Mouse (Mus musculus) forebrain, embryonic 16.5 days (tissue): ENCODE results near the gene Nhp2. TPM values are rescaled to one million over a fixed set of nuclear protein-coding genes. Genes with fewer than 3 reads are reported as not detected.
"Not testable (repeated sequence)": the region's sequence is repeated elsewhere in the genome, so short reads cannot be mapped to it uniquely, and the experiment has no call there.

ENCODE experiments used
- ATAC-seq: fragments of 200-750 bp; cut with Nextera tagmentation; 2 replicates; pipeline ENCODE4 v1.8.0; 2017; ENCODE audit warnings: mild to moderate bottlenecking, moderate library complexity
- H3K27ac ChIP-seq: fragments of 300-500 bp; sonication (generic); 2 replicates; pipeline ENCODE4 v1.5.1; 2014; ENCODE audit warnings: low read length, control low read depth
- H3K27me3 ChIP-seq: fragments of 300-500 bp; sonication (generic); replicated peaks from 2 replicates; pipeline ENCODE4 v1.6.1; 2014; ENCODE audit warnings: low read length; ENCODE audit not compliant: control insufficient read depth, insufficient read depth
- H3K36me3 ChIP-seq: fragments of 300-500 bp; sonication (generic); 2 replicates; pipeline ENCODE4 v1.6.1; 2014; ENCODE audit not compliant: control insufficient read depth, insufficient read depth
- H3K4me1 ChIP-seq: fragments of 300-500 bp; sonication (generic); replicated peaks from 2 replicates; pipeline ENCODE4 v1.6.1; 2014; ENCODE audit warnings: low read length; ENCODE audit not compliant: control insufficient read depth, insufficient read depth
- H3K4me2 ChIP-seq: fragments of 300-500 bp; sonication (generic); 2 replicates; pipeline ENCODE4 v1.6.1; 2014; ENCODE audit warnings: mild to moderate bottlenecking, low read length, control low read depth
- H3K4me3 ChIP-seq: fragments of 300-500 bp; sonication (generic); replicated peaks from 2 replicates; pipeline ENCODE4 v1.5.1; 2014; ENCODE audit warnings: mild to moderate bottlenecking, low read length, control low read depth
- H3K9ac ChIP-seq: fragments of 300-500 bp; sonication (generic); replicated peaks from 2 replicates; pipeline ENCODE4 v1.6.1; 2014; ENCODE audit warnings: low read depth, low read length, control low read depth
- H3K9me3 ChIP-seq: fragments of 300-500 bp; sonication (generic); 2 replicates; pipeline ENCODE4 v1.6.1; 2016; ENCODE audit warnings: low read length; ENCODE audit not compliant: control insufficient read depth
- WGBS: fragments of 180-500 bp; shearing (Covaris S2); extraction: QIAGEN DNeasy Blood & Tissue Kit; methylation state at CpG from one replicate; pipeline ENCODE4 v1.1.7; 2014; 5-methylcytosine and 5-hydroxymethylcytosine counted together
- polyA plus RNA-seq: library from polyadenylated mRNA; unstranded; fragments of >200 nt; fragmentation: Nextera tagmentation; extraction: Ambion mirVana; gene quantifications from 2 replicates; pipeline ENCODE4 v1.2.1, GENCODE M21; 2015

Nhp2 gene
- polyA plus RNA-seq, 1 experiment from 2014 or later = 97.9 TPM

DNA sequence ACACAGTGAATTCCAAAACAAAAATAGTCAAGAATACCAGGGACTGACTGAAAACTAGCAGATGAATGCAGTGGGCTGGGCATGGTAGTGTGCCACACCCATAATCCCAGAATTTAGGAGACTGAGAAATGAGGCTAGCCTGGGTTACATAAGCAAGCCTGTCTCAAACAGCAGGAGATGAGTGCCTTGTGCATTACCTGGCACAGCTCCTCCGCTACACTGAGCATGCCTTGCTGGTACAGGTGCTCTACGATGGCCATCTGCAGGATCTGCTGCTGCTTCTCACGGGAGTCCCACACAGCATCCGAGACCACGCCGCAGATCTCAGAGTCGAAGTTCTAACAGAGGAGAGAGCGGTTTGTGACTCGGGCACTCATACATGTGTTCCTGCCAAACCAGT, 7.9 kb downstream of the Nhp2 start:
- no peaks in the 10 kb centered on the region for H3K27me3 ChIP-seq
- H3K9me3 ChIP-seq = no peaks in the 10 kb centered on the region
- H3K36me3 ChIP-seq = peaks cover 44% of the 10 kb centered on the region
- no peak for ATAC-seq
- no peak overlapping the region for H3K4me2 ChIP-seq
- WGBS = 96% methylated on average over 9 of the region's 9 CpGs
- no peak overlapping the region for H3K27ac ChIP-seq
- H3K4me3 ChIP-seq = no peak overlapping the region
- H3K9ac ChIP-seq = no peak overlapping the region
- H3K4me1 ChIP-seq = no peaks in the 10 kb centered on the region

DNA sequence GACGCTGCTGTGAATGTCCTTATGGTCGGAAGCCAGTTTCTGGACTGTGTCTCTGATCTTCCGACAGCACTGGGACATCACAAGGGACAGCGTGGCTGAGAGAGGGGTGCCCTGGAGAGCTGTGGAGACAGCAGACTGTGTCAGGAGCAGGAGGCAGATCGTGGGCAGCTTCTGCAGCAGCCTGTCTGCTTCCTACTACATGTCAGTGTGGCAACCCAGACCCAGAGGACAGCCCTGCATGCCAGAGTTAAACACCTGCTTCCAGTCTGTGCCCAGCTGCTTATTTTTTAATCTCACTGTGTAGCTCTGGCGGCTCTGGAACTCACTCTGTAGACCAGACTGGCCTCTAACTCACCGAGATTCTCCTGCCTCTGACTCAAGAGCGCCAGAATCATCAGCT, 8.4 kb downstream of the Nhp2 start:
- Histone ChIP-seq H3K27me3 (no peaks in the 10 kb centered on the region), H3K4me2 (no peak overlapping the region), H3K4me3 (no peak overlapping the region), H3K4me1 (no peaks in the 10 kb centered on the region), H3K9me3 (no peaks in the 10 kb centered on the region), H3K36me3 (peaks cover 39% of the 10 kb centered on the region), H3K9ac (no peak overlapping the region), H3K27ac (no peak overlapping the region)
- no peak for ATAC-seq
- 91% methylated on average over 8 of the region's 8 CpGs for WGBS

DNA sequence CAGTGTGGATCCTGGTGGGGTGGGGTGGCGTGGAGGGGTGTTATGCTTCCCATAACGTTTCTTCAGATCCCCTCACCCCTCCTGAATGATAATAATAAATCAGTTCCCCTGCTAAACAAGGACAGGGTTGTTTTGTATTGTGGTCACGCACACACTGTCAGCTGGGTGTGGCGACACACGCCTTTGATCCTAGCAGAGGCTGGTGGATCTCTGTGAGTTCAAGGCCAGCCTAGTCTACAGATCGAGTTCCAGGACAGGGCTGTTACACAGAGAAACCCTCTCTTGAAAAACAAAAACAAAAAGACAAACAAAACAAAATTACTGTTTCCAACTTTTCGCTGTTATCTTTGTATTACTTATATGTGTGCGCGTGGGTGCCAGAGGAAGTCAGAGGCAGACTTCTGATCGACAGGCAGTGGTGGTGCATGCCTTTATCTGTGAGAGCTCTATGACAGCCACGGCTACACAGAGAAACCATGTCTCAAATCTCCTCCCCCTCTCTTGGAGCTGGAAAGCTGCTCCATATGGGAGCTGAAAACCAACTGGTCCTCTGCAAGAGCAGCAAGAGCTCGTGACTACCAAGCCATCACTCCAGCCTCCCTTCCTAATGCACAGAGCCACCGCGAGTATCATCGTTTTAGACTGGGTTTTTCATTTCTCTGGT, 10.2 kb downstream of the Nhp2 start:
- H3K27ac ChIP-seq = no peak overlapping the region
- no peak overlapping the region for H3K9ac ChIP-seq
- no peaks in the 10 kb centered on the region for H3K9me3 ChIP-seq
- H3K4me3 ChIP-seq = no peak overlapping the region
- peaks cover 9% of the 10 kb centered on the region for H3K4me1 ChIP-seq
- H3K27me3 ChIP-seq = no peaks in the 10 kb centered on the region
- H3K36me3 ChIP-seq = peaks cover 26% of the 10 kb centered on the region
- no peak overlapping the region for H3K4me2 ChIP-seq
- ATAC-seq = no peak
- WGBS = 87% methylated on average over 15 of the region's 15 CpGs

DNA sequence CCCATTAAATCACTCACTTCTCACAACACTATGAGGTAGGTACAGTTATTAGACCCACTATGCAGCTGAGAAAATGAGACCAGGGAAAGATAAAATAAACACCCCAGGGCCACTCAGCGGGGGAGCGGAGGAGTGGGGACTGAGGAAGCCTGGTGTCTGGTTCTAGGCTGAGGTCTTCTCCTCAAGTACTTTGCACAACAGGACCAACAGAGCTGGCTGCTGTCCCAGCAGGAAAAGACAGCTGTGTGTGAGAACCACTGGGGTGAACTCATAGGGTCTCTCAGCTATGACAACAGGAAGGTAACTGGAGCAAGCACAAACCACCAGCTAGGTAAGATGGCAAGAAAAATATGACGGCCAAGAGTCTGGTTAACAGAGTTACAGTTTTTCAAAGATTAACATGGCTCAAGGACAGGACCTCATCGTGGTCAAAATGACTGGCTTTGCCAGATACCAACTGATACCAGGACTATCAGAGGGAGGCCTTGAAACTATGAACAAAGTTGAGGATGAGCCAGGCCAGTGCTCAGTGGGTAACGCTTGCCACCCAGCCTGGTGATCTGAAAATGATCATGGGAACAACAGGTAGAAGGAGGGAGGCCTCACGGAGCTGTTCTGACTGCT, 12.7 kb downstream of the Nhp2 start:
- Histone ChIP-seq H3K4me2 (no peak overlapping the region), H3K27ac (no peak overlapping the region), H3K27me3 (no peaks in the 10 kb centered on the region), H3K4me3 (no peak overlapping the region), H3K9me3 (no peaks in the 10 kb centered on the region), H3K9ac (no peak overlapping the region), H3K36me3 (peaks cover 7% of the 10 kb centered on the region), H3K4me1 (peaks cover 21% of the 10 kb centered on the region)
- 90% methylated on average over 6 of the region's 6 CpGs for WGBS
- ATAC-seq = no peak

DNA sequence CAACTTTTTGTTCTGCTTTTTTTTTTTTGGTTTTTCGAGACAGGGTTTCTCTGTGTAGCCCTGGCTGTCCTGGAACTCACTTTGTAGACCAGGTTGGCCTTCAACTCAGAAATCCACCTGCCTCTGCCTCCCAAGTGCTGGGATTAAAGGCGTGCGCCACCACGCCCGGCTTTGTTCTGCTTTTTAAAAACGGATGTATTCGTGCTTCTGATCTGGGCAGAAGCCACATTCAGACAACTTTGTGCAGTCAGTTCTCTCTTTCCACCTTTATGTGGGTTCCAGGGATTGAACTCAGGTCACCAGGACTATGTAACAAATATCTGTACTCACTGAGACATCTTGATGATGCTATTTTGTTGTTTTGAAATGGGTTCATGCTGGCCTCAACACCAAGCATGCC, 13.7 kb downstream of the Nhp2 start:
- not testable (repeated sequence) for H3K27me3 ChIP-seq, H3K4me2 ChIP-seq, H3K4me3 ChIP-seq, H3K9me3 ChIP-seq, H3K27ac ChIP-seq, ATAC-seq, H3K36me3 ChIP-seq, H3K9ac ChIP-seq
- H3K4me1 ChIP-seq = peaks cover 25% of the 10 kb centered on the region
- 96% methylated on average over 7 of the region's 7 CpGs for WGBS

DNA sequence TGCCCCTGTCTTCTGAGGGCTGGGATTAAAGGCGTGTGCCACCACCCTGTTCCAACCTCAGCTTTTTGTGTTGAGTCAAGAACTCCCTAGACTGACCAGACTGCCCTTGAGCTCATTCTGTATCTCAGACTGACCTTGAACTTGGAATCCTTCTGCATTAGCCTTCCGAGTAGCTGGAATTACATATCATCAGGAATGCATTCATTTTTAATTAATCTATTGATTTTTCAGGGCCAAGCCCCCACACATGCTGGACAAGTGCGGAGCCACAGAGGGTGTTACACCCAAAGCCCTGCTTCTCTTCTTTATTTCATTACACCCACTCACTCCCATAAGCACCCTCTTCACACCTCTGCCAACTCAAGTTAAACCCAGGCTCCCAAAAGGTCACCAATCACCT, 14.2 kb downstream of the Nhp2 start:
- H3K27me3 ChIP-seq = 0 out of 2 replicates have a peak, but pooled peaks cover 3% of the 10 kb centered on the region
- H3K4me2 ChIP-seq = no peak overlapping the region
- no peak for ATAC-seq
- H3K9me3 ChIP-seq = no peaks in the 10 kb centered on the region
- 94% methylated on average over 3 of the region's 3 CpGs for WGBS
- no peak overlapping the region for H3K4me3 ChIP-seq
- peaks cover 4% of the 10 kb centered on the region; the same call in 1 of the 2 replicates for H3K36me3 ChIP-seq
- no peak overlapping the region for H3K9ac ChIP-seq
- H3K27ac ChIP-seq = no peak overlapping the region
- H3K4me1 ChIP-seq = peaks cover 25% of the 10 kb centered on the region

DNA sequence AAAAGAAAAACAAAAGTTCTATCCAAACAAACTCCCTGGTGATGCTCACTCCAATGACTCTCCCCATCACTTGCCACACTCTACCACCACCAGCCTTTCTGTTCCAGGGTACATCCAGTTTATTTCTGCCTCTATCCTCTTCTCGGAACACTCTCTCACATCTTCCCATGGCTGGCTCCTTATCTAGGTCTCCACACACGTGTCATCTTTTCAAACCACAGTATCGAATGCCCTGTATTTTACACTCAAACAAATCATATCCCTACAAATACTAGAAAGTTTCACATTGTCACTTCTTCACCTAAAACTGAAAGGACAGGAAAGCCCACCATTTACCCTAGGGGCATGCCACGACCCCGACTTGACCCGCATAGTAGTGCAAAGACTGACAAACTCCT, 15.6 kb downstream of the Nhp2 start:
- Histone ChIP-seq H3K9ac (peak overlapping the region; percentile 68), H3K27ac (peak overlapping the region; percentile 83; the same call in 1 of the 2 replicates), H3K27me3 (0 out of 2 replicates have a peak, but pooled peaks cover 3% of the 10 kb centered on the region), H3K36me3 (0 out of 2 replicates have a peak, but pooled peaks cover 2% of the 10 kb centered on the region), H3K4me1 (peaks cover 25% of the 10 kb centered on the region), H3K4me2 (peak overlapping the region; percentile 69), H3K9me3 (no peaks in the 10 kb centered on the region), H3K4me3 (peak overlapping the region; percentile 57)
- 15% methylated on average over 6 of the region's 6 CpGs for WGBS
- no peak for ATAC-seq

DNA sequence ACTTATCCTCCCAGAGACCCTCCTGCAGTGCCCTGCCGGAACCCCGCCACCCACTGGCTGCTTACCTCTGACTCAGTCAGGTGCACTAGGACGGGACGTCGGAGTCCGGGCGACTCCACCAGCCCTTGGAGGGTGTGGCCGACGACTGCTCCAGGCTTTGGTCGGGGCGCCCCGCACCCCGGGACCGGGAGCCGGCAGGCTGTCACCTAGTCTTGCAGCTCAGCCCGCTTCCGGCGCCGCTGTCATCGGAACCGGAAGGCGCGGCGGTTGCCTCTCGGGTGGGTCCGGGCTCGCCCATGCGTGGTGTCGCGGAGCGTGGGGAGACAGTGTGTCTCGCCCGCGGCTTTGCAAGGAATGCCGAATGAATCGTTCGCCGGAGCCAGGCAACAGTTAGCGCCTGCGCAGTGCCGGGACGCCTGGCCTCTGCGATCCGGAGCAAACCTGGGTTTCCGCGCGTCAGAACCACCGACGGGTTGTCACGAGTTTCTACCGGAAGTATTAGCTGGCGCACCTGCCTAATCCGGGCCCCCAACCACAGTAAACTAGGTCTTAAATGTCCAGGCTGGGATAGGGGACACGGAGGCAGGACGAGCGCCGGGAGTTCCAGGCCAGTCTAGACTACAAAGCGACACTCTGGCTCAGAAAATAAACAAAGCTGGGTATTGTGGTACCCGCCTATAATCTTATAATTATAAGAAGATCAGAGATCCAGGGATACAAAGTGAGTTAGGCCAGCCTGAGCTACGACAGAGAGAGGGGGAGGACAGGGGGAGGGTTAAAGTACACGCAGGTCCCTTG, 16.2 kb downstream of the Nhp2 start, which contains the start of gene Rmnd5b:
Gene Rmnd5b, minus strand, starts transcription at position 372 of the 798 bp plus-strand sequence.
- Histone ChIP-seq H3K4me3 (peak within 1 kb of the TSS; percentile 57), H3K27ac (peak within 1 kb of the TSS; percentile 83), H3K9ac (peak within 1 kb of the TSS; percentile 68), H3K36me3 (0 out of 2 replicates have a peak, but pooled peaks cover 2% of the 10 kb centered on the region), H3K27me3 (0 out of 2 replicates have a peak, but pooled peaks cover 3% of the 10 kb centered on the region), H3K9me3 (no peaks in the 10 kb centered on the region), H3K4me1 (peaks cover 25% of the 10 kb centered on the region), H3K4me2 (peak within 1 kb of the TSS; percentile 69)
- WGBS = under 1% methylated on average over 61 of the region's 61 CpGs
- peak; percentile 92 for ATAC-seq

DNA sequence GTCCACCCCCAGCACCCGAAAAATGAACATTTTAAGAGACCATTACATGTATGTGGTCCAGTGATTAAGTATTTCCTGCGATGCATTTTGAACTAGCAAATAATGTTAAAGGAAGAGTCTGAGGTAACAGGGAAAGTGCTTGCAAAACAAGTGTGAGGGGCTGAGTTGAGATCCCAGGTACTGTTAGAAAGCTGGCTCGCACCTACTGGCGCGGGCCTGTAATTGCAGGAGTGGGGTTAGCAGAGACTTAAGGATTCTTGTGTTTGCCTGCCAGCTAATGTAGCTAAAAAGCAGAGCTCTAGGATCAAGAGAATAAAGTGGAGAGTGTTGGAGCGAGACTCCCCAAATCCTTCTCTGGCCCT, 16.8 kb downstream of the Nhp2 start:
- Histone ChIP-seq H3K4me1 (peaks cover 25% of the 10 kb centered on the region), H3K4me2 (peak overlapping the region; percentile 69), H3K27me3 (0 out of 2 replicates have a peak, but pooled peaks cover 3% of the 10 kb centered on the region), H3K9me3 (no peaks in the 10 kb centered on the region), H3K36me3 (0 out of 2 replicates have a peak, but pooled peaks cover 2% of the 10 kb centered on the region), H3K4me3 (peak overlapping the region; percentile 57), H3K9ac (peak overlapping the region; percentile 68), H3K27ac (peak overlapping the region; percentile 83)
- ATAC-seq = peak; percentile 55
- WGBS = 2% methylated on average over 6 of the region's 6 CpGs
